Mouse (Mus musculus) limb, embryonic 10.5 days (tissue): ENCODE results near the gene Tmem186. TPM values are rescaled to one million over a fixed set of nuclear protein-coding genes. Genes with fewer than 3 reads are reported as not detected.

Experiments used
- DNase-seq: peaks from one replicate; pipeline ENCODE4 v3.0.0-alpha.2; 2017; ENCODE audit warnings: low spot score
- H3K27ac ChIP-seq: fragments of 300-500 bp; sonication (generic); 2 replicates; pipeline ENCODE4 v1.5.1; 2016; ENCODE audit warnings: mild to moderate bottlenecking
- H3K27me3 ChIP-seq: fragments of 300-500 bp; sonication (generic); 2 replicates; pipeline ENCODE4 v1.6.1; 2016; ENCODE audit warnings: low read depth, mild to moderate bottlenecking; ENCODE audit not compliant: poor library complexity, severe bottlenecking
- H3K36me3 ChIP-seq: fragments of 300-500 bp; sonication (generic); 2 replicates; pipeline ENCODE4 v1.6.1; 2016; ENCODE audit warnings: mild to moderate bottlenecking, moderate library complexity
- H3K4me1 ChIP-seq: fragments of 300-500 bp; sonication (generic); 2 replicates; pipeline ENCODE4 v1.6.1; 2016
- H3K4me3 ChIP-seq: fragments of 300-500 bp; sonication (generic); 2 replicates; pipeline ENCODE4 v1.5.1; 2016; ENCODE audit warnings: mild to moderate bottlenecking, moderate library complexity
- H3K9me3 ChIP-seq: fragments of 300-500 bp; sonication (generic); replicated peaks from 2 replicates; pipeline ENCODE4 v1.6.1; 2016; ENCODE audit warnings: mild to moderate bottlenecking
- WGBS: fragments of 180-500 bp; shearing (Covaris S2); methylation state at CpG from one replicate; pipeline ENCODE4 v1.1.7; 2016; 5-methylcytosine and 5-hydroxymethylcytosine counted together
- polyA plus RNA-seq: library from polyadenylated mRNA; unstranded; fragments of >200 nt; fragmentation: Nextera tagmentation; extraction: Ambion mirVana; gene quantifications from 2 replicates; pipeline ENCODE4 v1.2.1, GENCODE M21; 2016

The Tmem186 gene
- 22.9 and 26.0 TPM in 2 replicates for polyA plus RNA-seq

DNA sequence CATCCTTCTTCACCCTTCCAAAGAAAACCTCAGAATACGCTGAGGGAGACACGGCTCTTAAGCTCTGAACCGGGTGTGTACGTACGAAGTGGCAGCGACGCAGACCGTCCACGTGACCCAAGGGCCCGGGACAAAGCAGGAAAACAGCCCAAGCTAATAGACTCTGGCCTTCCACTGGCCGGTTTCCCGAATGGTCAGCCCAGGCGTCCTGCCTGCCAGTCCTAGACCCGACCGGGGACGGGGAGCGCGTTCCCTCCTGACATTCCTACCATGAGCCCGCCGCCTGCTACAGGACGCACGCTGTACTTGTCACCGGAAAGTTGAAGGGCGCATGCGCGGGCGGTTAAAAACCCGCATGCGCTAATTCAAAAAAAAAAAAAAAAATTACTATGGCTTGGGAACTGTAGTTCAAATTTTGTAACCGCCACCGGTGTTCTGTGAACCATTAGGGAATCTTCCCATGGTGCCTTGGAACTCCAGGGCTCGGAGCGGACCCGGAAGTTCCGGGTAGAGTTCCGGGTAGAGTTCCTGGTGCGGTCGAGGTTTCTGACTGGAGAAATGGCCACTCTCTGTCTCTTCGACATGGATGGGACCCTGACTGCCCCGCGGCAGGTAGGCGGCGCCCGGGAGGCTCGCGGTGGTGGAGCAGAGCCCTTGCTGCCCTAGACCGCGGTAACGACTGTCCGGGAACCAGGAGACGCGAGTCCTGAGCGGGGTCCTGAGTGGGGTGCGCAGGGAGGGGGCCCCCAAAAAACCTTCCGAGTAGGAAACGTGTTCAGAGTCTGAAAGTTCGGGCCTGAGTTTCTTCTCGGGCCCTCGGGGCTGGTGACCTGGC is at the start of gene Tmem186, which contains the start of gene Pmm2:
Gene Tmem186, minus strand, starts transcription at position 496 of the 835 bp plus-strand sequence.
Gene Pmm2, plus strand, starts transcription at position 458 of the 835 bp plus-strand sequence.
- Histone ChIP-seq H3K4me1 (peaks cover 20% of the 10 kb centered on the region), H3K27me3 (no peaks in the 10 kb centered on the region), H3K9me3 (no peaks in the 10 kb centered on the region), H3K27ac (peak within 1 kb of the TSS; percentile 91), H3K4me3 (peak within 1 kb of the TSS; percentile 82), H3K36me3 (peaks cover 41% of the 10 kb centered on the region)
- under 1% methylated on average over 59 of the region's 59 CpGs for WGBS
- DNase-seq = peak; percentile 86

DNA sequence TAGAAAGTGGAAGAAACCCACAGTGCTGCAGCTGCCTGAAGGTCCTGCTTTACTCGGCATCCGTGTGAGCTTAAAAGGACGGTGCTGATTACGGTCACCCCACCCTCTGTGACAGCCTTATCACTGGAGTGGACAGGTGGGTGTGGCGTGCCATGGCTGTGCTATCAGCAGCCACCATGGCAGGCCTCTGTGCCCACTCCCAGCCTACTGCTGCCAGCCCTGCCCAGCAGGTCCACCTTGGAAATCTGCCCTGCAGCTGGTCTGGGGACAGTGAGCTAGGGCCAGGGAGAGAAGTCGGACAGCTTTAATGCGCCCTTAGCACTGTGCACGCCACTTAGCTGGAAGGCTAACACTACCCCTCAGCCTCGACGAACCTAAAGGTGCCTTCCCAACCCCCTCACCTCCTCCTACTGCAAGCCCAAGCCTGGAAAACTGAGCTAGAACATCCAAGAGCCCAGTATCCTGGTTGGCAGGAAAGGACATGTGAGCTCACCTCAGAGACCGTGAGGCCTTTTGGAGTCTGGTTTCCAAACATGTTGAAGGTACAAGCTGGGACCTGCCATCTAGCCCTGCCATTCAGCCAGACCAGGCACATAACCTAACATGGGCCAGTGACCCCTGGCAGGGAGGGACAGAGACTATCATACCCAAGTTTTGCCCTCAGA is 49.5 kb upstream of the Tmem186 start:
- Histone ChIP-seq H3K36me3 (peaks cover 66% of the 10 kb centered on the region), H3K4me3 (no peak overlapping the region), H3K4me1 (no peaks in the 10 kb centered on the region), H3K27ac (no peak overlapping the region), H3K27me3 (no peaks in the 10 kb centered on the region), H3K9me3 (no peaks in the 10 kb centered on the region)
- 82% methylated on average over 11 of the region's 11 CpGs for WGBS
- no peak for DNase-seq

DNA sequence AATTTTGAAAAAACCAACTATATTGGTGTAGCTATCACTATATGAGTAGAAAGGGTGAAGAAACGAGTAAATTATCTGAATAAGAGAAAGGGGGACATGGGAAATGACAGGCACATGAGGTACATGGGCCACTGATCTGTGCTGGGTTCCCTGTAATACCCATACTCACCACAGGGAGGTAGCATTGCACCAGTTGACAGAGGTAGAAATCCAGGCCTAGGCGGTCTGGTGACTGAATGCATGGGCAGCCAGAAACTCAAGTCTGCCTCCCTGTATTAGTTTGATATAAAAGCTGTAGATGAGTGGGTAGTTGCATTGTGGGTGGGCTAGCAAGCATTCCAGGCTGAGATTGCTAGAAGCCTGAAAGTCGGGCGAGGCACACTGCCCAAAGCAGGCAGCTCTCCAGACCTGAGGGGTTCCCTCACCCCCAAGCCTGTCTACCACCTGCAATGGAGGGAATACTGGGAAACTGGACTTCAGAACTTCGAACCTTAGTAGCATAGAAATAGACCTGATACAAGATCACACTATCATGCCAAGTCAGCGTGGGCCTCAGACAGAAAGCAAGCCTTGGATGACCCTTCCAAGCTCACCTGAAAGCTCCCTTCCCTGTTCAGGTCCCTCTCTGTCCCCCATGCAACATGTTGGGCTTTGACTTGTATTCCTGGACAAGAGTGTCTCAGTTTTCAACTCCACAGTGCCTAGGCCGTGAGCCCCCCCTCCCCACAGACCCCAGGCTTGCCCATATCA is 48.8 kb upstream of the Tmem186 start:
- Histone ChIP-seq H3K27me3 (no peaks in the 10 kb centered on the region), H3K27ac (no peak overlapping the region), H3K9me3 (no peaks in the 10 kb centered on the region), H3K36me3 (peaks cover 59% of the 10 kb centered on the region), H3K4me1 (no peaks in the 10 kb centered on the region), H3K4me3 (no peak overlapping the region)
- peak; percentile 68 for DNase-seq
- WGBS = 64% methylated on average over 7 of the region's 7 CpGs

DNA sequence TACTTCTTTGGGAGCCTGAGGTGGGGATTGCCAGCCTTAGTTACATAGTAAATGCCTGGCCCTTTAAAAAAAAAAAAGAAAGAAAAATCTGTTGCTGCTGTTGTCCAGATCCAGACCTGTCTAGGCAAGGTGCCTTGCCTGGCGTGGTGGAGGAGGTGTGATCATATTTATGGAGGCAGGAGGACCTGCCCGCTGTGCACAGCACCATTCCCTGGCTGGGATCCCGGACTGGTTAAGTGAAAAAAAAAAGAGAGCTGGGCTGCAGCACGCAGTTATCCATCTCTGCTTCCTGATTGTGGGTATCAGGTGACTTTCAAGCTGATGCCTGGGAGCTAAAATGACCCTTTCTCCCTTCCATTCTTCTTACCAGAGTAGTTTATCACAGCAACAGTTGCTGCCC is 47.6 kb upstream of the Tmem186 start:
- Histone ChIP-seq H3K36me3 (peaks cover 47% of the 10 kb centered on the region), H3K4me1 (no peaks in the 10 kb centered on the region), H3K27ac (no peak overlapping the region), H3K27me3 (no peaks in the 10 kb centered on the region), H3K4me3 (no peak overlapping the region), H3K9me3 (no peaks in the 10 kb centered on the region)
- no peak for DNase-seq
- 79% methylated on average over 4 of the region's 4 CpGs for WGBS

- H3K36me3 ChIP-seq = 0 out of 2 replicates have a peak, but pooled peaks cover 8% of the 10 kb centered on the region
- H3K27ac ChIP-seq = no peak within 1 kb of the TSS
- no peak for DNase-seq
- 86% methylated on average over 5 of the region's 5 CpGs for WGBS
- no peaks in the 10 kb centered on the region for H3K9me3 ChIP-seq
- no peaks in the 10 kb centered on the region for H3K4me1 ChIP-seq
- no peaks in the 10 kb centered on the region for H3K27me3 ChIP-seq
- H3K4me3 ChIP-seq = no peak within 1 kb of the TSS
Measured at GRCm38 (mm10) chr16:8680470-8680869, 43.0 kb upstream of the Tmem186 start, which contains the start of gene Gm5767. Gene Gm5767, plus strand, starts transcription at chr16:8680770.

- no peak for DNase-seq
- H3K9me3 ChIP-seq = no peaks in the 10 kb centered on the region
- no peaks in the 10 kb centered on the region for H3K27me3 ChIP-seq
- no peak overlapping the region for H3K27ac ChIP-seq
- WGBS = 91% methylated on average over 3 of the region's 3 CpGs
- H3K36me3 ChIP-seq = 0 out of 2 replicates have a peak, but pooled peaks cover 8% of the 10 kb centered on the region
- no peaks in the 10 kb centered on the region for H3K4me1 ChIP-seq
- H3K4me3 ChIP-seq = no peak overlapping the region
Measured at GRCm38 (mm10) chr16:8679780-8680179, 42.3 kb upstream of the Tmem186 start.

GRCm38 (mm10) chr16:8678676-8679075 is 41.2 kb upstream of the Tmem186 start:
- no peak for DNase-seq
- no peaks in the 10 kb centered on the region for H3K9me3 ChIP-seq
- 90% methylated on average over 4 of the region's 4 CpGs for WGBS
- no peak overlapping the region for H3K27ac ChIP-seq
- 0 out of 2 replicates have a peak, but pooled peaks cover 4% of the 10 kb centered on the region for H3K36me3 ChIP-seq
- H3K27me3 ChIP-seq = 0 out of 2 replicates have a peak, but pooled peaks cover 5% of the 10 kb centered on the region
- no peak overlapping the region for H3K4me3 ChIP-seq
- H3K4me1 ChIP-seq = 0 out of 2 replicates have a peak, but pooled peaks cover 3% of the 10 kb centered on the region

DNA sequence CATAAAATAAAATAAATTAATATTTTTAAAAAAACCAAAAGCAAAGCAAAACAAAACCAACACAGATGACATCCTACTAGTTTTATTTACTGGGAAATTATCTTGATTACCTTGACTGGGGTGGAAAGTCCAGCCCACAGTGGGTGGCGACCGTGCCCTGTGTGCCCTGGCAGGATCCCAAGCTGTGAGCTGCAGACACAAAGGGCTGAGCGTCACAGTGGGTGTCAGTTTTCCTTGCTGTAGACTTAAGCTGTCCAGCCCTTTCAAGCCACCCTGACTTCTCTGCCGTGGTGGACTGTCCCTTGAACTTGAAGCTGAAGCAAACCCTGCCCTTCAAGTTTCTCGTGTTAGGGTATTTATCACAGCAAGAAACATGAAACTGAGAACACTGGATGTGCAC is 40.5 kb upstream of the Tmem186 start:
- Histone ChIP-seq H3K4me1 (0 out of 2 replicates have a peak, but pooled peaks cover 3% of the 10 kb centered on the region), H3K27me3 (peaks cover 11% of the 10 kb centered on the region), H3K27ac (no peak overlapping the region), H3K9me3 (no peaks in the 10 kb centered on the region), H3K36me3 (0 out of 2 replicates have a peak, but pooled peaks cover under 1% of the 10 kb centered on the region), H3K4me3 (no peak overlapping the region)
- WGBS = 81% methylated on average over 5 of the region's 5 CpGs
- no peak for DNase-seq

DNA sequence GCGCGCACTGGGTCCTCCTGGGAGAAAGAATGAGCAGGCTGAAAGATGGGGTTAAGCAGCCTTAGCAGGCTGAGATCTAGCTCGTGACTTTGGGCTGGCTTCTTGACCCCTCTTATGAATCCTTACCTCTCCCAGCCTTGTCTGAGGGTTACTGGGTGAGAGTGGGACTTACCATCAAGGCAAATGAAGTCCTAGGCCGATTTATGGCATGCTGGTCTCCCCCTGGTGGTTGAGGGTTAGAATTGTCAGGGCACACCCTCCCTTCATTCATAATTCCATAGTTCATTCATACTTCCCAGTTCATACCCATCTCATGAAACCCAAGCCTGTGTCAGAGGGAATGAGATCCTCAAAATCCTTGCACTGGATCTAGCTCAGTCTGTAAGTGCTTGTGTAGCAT is 39.3 kb upstream of the Tmem186 start:
- H3K4me3 ChIP-seq = no peak overlapping the region
- peaks cover 15% of the 10 kb centered on the region for H3K27me3 ChIP-seq
- H3K9me3 ChIP-seq = no peaks in the 10 kb centered on the region
- no peaks in the 10 kb centered on the region for H3K36me3 ChIP-seq
- DNase-seq = peak; percentile 56
- WGBS = 53% methylated on average over 4 of the region's 4 CpGs
- 0 out of 2 replicates have a peak, but pooled peaks cover 6% of the 10 kb centered on the region for H3K4me1 ChIP-seq
- no peak overlapping the region for H3K27ac ChIP-seq

DNA sequence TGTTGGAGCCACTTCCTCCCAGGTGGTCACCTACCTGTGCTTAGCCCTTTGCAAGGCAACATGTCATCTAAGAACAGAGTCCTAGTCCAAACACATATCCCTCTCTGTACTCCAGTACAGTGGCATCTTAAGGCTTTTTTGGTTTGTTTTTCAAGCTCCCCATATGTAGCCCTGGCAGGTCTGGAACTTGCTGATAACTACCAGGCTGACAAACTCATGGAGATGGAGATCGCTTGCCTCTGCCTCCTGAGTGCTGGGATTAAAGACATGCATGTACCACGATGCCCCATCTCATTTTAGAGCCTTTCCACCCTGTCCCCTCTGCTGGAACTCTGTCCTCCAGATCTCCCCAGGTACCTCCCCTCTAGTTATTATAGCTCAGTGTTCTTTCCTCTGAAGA is 38.7 kb upstream of the Tmem186 start:
- H3K9me3 ChIP-seq = no peaks in the 10 kb centered on the region
- no peaks in the 10 kb centered on the region for H3K36me3 ChIP-seq
- no peak overlapping the region for H3K4me3 ChIP-seq
- WGBS = 72% methylated on average over 2 of the region's 2 CpGs
- H3K27me3 ChIP-seq = peaks cover 15% of the 10 kb centered on the region
- no peak overlapping the region for H3K27ac ChIP-seq
- DNase-seq = no peak
- peaks cover 9% of the 10 kb centered on the region; the same call in 1 of the 2 replicates for H3K4me1 ChIP-seq

GRCm38 (mm10) chr16:8675559-8675958 is 38.0 kb upstream of the Tmem186 start:
- Histone ChIP-seq H3K27me3 (peaks cover 15% of the 10 kb centered on the region), H3K27ac (no peak overlapping the region), H3K4me3 (no peak overlapping the region), H3K4me1 (peaks cover 15% of the 10 kb centered on the region), H3K9me3 (no peaks in the 10 kb centered on the region), H3K36me3 (no peaks in the 10 kb centered on the region)
- no peak for DNase-seq
- WGBS = 88% methylated on average over 8 of the region's 8 CpGs

DNA sequence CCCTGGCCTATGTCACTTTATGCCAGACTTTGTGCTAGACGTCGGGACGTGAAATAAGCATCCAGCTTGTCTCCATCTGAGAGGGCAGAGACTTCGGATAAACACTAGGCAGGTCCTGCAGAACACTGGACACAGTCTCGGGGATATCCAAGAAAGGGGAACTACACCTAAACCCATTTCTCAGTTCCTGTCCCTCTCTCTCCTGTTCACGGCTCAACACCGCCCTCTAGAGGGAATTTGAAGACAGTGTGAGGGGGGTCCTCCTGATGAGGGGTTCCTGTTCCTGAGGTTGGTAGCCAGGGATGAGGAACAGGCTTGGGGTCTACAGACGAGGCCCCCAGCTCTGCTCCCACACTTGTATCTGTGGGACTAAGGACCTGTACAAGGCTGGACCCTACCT is 36.7 kb upstream of the Tmem186 start:
- Histone ChIP-seq H3K36me3 (peaks cover 1% of the 10 kb centered on the region; the same call in 1 of the 2 replicates), H3K4me3 (no peak overlapping the region), H3K4me1 (peaks cover 29% of the 10 kb centered on the region), H3K27ac (no peak overlapping the region), H3K27me3 (peaks cover 15% of the 10 kb centered on the region), H3K9me3 (no peaks in the 10 kb centered on the region)
- 6% methylated on average over 8 of the region's 8 CpGs for WGBS
- DNase-seq = peak; percentile 72
